Mouse (Mus musculus) right cerebral cortex, postnatal 4 days (tissue): ENCODE results near the gene Nkx1-1.

Experiments used
- DNase-seq: peaks from one replicate; pipeline ENCODE4 v3.0.0-alpha.2; 2022

Gene Nkx1-1

DNA sequence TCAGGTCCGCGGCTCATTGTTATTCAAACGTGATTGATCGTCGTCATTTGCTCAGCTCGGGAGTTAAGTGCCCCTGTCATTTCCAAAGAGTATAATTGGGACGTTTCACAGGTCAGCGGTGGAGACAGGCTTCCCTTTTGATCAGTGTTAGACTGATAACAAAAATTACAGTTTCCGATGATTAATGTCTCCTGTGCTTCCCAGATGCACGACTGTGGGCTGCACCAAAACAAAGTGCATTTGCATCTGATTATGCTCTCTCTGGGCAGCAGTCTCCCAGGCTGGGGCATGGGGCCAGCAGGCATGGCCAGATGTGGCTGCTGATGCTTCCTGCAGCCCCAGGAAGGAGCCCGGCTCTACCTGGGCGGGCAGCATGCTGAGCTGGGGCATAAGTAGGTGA is 33.0 kb downstream of the Nkx1-1 start:
- no peak for DNase-seq

DNA sequence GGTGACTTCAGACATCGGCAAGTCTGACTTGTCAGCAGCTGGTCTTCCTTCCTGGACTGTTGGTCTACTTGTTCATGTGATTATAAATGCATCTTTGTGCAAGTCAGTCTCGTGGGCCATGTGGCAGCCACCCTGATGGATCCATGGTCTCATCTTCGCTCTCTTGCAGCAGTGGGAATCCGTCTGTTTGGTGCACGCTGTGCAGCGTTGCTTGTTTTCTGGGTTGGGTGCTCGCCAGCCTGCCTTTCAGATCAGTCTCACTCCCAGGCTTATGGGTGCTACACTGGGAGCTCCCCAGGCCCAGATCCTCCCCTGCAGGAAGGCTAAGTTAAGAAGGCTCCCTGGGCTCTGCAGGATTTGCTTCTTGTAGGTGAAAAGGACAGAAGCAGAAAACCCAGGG is 36.9 kb downstream of the Nkx1-1 start:
- DNase-seq = peak; percentile 16

DNA sequence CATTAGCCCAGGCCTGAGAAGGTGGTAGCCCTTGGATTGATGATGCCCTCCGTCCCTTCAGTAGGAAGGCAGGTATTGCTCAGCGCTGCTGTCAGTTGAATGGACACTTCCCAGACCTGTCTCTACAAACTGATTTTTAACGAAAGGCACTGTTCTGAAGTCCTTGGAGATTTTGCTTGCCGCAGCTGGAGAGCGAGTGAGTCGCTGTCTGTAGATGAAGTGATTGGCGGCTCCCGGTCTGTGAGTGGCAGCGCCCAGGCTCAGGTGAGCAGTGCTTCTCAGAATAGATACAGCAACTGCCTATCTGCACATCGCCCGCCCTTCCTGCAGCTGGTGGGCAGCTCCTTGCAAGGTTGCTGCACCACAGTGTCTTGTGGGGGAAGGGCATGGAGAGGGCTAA is 38.1 kb downstream of the Nkx1-1 start:
- no peak for DNase-seq

DNA sequence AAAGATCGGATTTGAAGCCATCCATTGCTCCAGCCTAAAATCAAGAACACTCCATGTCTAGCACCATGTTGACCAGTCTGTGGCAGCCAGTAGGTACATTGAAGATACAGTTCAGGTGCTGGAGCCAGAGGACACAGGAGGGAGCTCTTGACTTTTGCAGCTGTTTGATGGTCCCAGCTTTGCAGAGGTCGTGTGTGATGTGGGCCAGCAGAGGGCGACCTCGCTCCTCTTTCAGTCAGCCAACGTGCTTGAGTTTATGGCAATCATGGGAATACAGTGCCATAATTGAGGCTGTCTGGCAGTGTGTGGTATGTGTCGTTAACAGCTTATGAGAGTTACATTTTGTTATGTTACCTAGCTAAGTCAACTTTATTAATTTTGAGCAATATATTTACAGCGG is 40.0 kb downstream of the Nkx1-1 start:
- DNase-seq = peak; percentile 81

DNA sequence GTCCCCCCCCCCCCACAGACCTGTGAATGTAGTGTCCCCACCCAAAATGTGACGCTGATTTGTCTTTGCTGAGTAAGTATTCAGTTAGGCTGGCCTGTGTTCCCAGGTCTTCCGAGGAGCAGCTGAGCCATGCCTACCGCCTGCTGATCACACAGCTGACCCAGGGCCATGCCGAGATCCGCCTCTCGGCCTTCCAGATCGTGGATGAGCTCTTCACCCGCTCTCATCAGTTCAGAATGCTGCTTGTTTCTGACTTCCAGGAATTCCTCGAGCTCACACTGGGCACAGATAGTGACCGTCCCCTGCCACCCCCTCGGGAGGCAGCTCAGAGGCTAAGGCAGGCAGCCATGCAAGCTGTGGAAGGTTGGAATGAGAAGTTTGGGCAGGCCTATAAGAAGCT is 46.2 kb downstream of the Nkx1-1 start:
- no peak for DNase-seq
